Mouse (Mus musculus): Measurements from ENCODE around the gene Cryzl2.
A peak's percentile ranks its signal among the peaks of the same experiment; 100 is the strongest.

Cryzl2 gene

GRCm38 (mm10) chr1:157443723-157444561 is 14.4 kb upstream of the Cryzl2 start:
- no peak for DNase-seq

- DNase-seq, result no peak
These were observed 13.6 kb upstream of the Cryzl2 start for GRCm38 (mm10) chr1:157444632-157445300.

- no peak for DNase-seq
These were observed 12.9 kb upstream of the Cryzl2 start for GRCm38 (mm10) chr1:157445398-157445910.

GRCm38 (mm10) chr1:157446325-157446724 is 12.1 kb upstream of the Cryzl2 start:
- DNase-seq, result peak; percentile 85

- DNase-seq, result no peak
These were observed 11.2 kb upstream of the Cryzl2 start for GRCm38 (mm10) chr1:157447142-157447541.

GRCm38 (mm10) chr1:157448164-157448804 is 10.1 kb upstream of the Cryzl2 start:
- no peak for DNase-seq

- peak; percentile 42 for DNase-seq
These were observed 9.6 kb upstream of the Cryzl2 start for GRCm38 (mm10) chr1:157448805-157449188.

GRCm38 (mm10) chr1:157449532-157449931 is 8.8 kb upstream of the Cryzl2 start:
- DNase-seq, result no peak

GRCm38 (mm10) chr1:157449981-157450636 is 8.3 kb upstream of the Cryzl2 start:
- peak; percentile 49 for DNase-seq

GRCm38 (mm10) chr1:157452284-157452683 is 6.1 kb upstream of the Cryzl2 start:
- no peak for DNase-seq

GRCm38 (mm10) chr1:157452759-157453549 is 5.4 kb upstream of the Cryzl2 start:
- DNase-seq, result no peak

GRCm38 (mm10) chr1:157454876-157455275 is 3.5 kb upstream of the Cryzl2 start:
- DNase-seq, result peak; percentile 49

- DNase-seq, result no peak
These were observed 588 bp upstream of the Cryzl2 start for GRCm38 (mm10) chr1:157457789-157458188.

- DNase-seq, result no peak
These were observed 1.5 kb downstream of the Cryzl2 start for GRCm38 (mm10) chr1:157459904-157460303.

- DNase-seq, result peak; percentile 34
These were observed 2.9 kb downstream of the Cryzl2 start for GRCm38 (mm10) chr1:157461276-157461675.

- no peak for DNase-seq
These were observed 4.0 kb downstream of the Cryzl2 start for GRCm38 (mm10) chr1:157462336-157462735.

- peak; percentile 70 for DNase-seq
These were observed 6.8 kb downstream of the Cryzl2 start for GRCm38 (mm10) chr1:157465194-157465593.

GRCm38 (mm10) chr1:157467866-157468265 is 9.5 kb downstream of the Cryzl2 start:
- DNase-seq, result no peak

- no peak for DNase-seq
These were observed 12.5 kb downstream of the Cryzl2 start for GRCm38 (mm10) chr1:157470761-157471386.

GRCm38 (mm10) chr1:157472716-157473115 is 14.3 kb downstream of the Cryzl2 start:
- no peak for DNase-seq

- no peak for DNase-seq
These were observed 16.5 kb downstream of the Cryzl2 start for GRCm38 (mm10) chr1:157474865-157475264.

- DNase-seq, result no peak
These were observed 17.9 kb downstream of the Cryzl2 start for GRCm38 (mm10) chr1:157476231-157476630.
